Mouse (Mus musculus): Measurements from ENCODE around the gene Lgals3bp. TPM values are rescaled to one million over a fixed set of nuclear protein-coding genes. Genes with fewer than 3 reads are reported as not detected.
A peak's percentile ranks its signal among the peaks of the same experiment; 100 is the strongest.

Lgals3bp gene
- polyA plus RNA-seq, 1 experiment from 2014 or later: 7.3 TPM

- H3K9me3 ChIP-seq (ENCODE audit: control insufficient read depth, low read length): no peaks in the 10 kb centered on the region
- no peaks in the 10 kb centered on the region for H3K27me3 ChIP-seq (ENCODE audit: control insufficient read depth, insufficient read depth, low read depth, low read length)
- WGBS: 64% methylated on average over 5 of the region's 5 CpGs
- H3K36me3 ChIP-seq (ENCODE audit: control insufficient read depth, insufficient read depth, low read length): no peaks in the 10 kb centered on the region
- H3K4me1 ChIP-seq (replicated peaks; ENCODE audit: control insufficient read depth, insufficient read depth, low read length): peaks cover 47% of the 10 kb centered on the region
- H3K4me3 ChIP-seq (ENCODE audit: low read length): no peak overlapping the region
- ATAC-seq (ENCODE audit: low read depth): no peak
- H3K4me2 ChIP-seq (ENCODE audit: low read depth, low read length): no peak overlapping the region
- no peak overlapping the region for H3K9ac ChIP-seq (ENCODE audit: low read length)
- no peak overlapping the region for H3K27ac ChIP-seq (ENCODE audit: low read length)
Observed at GRCm38 (mm10) chr11:118426765-118427164, 24.9 kb upstream of the Lgals3bp start.

GRCm38 (mm10) chr11:118424621-118425335 lies 22.9 kb upstream of the Lgals3bp start:
- H3K4me3 ChIP-seq (ENCODE audit: low read length): no peak overlapping the region
- peaks cover 38% of the 10 kb centered on the region for H3K4me1 ChIP-seq (replicated peaks; ENCODE audit: control insufficient read depth, insufficient read depth, low read length)
- H3K27ac ChIP-seq (ENCODE audit: low read length): 0 out of 2 replicates have a peak overlapping the region, but pooled peaks have one; percentile 21
- 36% methylated on average over 13 of the region's 13 CpGs for WGBS
- no peaks in the 10 kb centered on the region for H3K36me3 ChIP-seq (ENCODE audit: control insufficient read depth, insufficient read depth, low read length)
- H3K9ac ChIP-seq (ENCODE audit: low read length): no peak overlapping the region
- H3K9me3 ChIP-seq (ENCODE audit: control insufficient read depth, low read length): no peaks in the 10 kb centered on the region
- no peak overlapping the region for H3K4me2 ChIP-seq (ENCODE audit: low read depth, low read length)
- no peak for ATAC-seq (ENCODE audit: low read depth)
- no peaks in the 10 kb centered on the region for H3K27me3 ChIP-seq (ENCODE audit: control insufficient read depth, insufficient read depth, low read depth, low read length)

GRCm38 (mm10) chr11:118423266-118423971 lies 21.5 kb upstream of the Lgals3bp start:
- Histone ChIP-seq H3K4me1 (replicated peaks; ENCODE audit: control insufficient read depth, insufficient read depth, low read length) (peaks cover 34% of the 10 kb centered on the region), H3K4me3 (ENCODE audit: low read length) (peak overlapping the region; percentile 26), H3K9me3 (ENCODE audit: control insufficient read depth, low read length) (no peaks in the 10 kb centered on the region), H3K36me3 (ENCODE audit: control insufficient read depth, insufficient read depth, low read length) (no peaks in the 10 kb centered on the region), H3K27ac (ENCODE audit: low read length) (peak overlapping the region; percentile 77), H3K9ac (ENCODE audit: low read length) (peak overlapping the region; percentile 66), H3K4me2 (ENCODE audit: low read depth, low read length) (peak overlapping the region; percentile 52), H3K27me3 (ENCODE audit: control insufficient read depth, insufficient read depth, low read depth, low read length) (no peaks in the 10 kb centered on the region)
- WGBS: 2% methylated on average over 18 of the region's 18 CpGs
- peak; percentile 35 for ATAC-seq (ENCODE audit: low read depth)

- Histone ChIP-seq H3K36me3 (ENCODE audit: control insufficient read depth, insufficient read depth, low read length) (peaks cover 1% of the 10 kb centered on the region), H3K27me3 (ENCODE audit: control insufficient read depth, insufficient read depth, low read depth, low read length) (no peaks in the 10 kb centered on the region), H3K27ac (ENCODE audit: low read length) (no peak overlapping the region), H3K9me3 (ENCODE audit: control insufficient read depth, low read length) (no peaks in the 10 kb centered on the region), H3K4me3 (ENCODE audit: low read length) (no peak overlapping the region), H3K9ac (ENCODE audit: low read length) (no peak overlapping the region), H3K4me1 (replicated peaks; ENCODE audit: control insufficient read depth, insufficient read depth, low read length) (peaks cover 33% of the 10 kb centered on the region), H3K4me2 (ENCODE audit: low read depth, low read length) (no peak overlapping the region)
- no peak for ATAC-seq (ENCODE audit: low read depth)
- WGBS: 62% methylated on average over 7 of the region's 7 CpGs
Observed at GRCm38 (mm10) chr11:118420261-118420660, 18.4 kb upstream of the Lgals3bp start.

GRCm38 (mm10) chr11:118418834-118419504 lies 17.1 kb upstream of the Lgals3bp start, which contains the start of gene Cant1:
TSS of gene Cant1 (minus strand) at chr11:118419086.
- peak; percentile 96 for ATAC-seq (ENCODE audit: low read depth)
- Histone ChIP-seq H3K4me1 (replicated peaks; ENCODE audit: control insufficient read depth, insufficient read depth, low read length) (peaks cover 21% of the 10 kb centered on the region), H3K4me3 (ENCODE audit: low read length) (peak within 1 kb of the TSS; percentile 88), H3K27ac (ENCODE audit: low read length) (peak within 1 kb of the TSS; percentile 82), H3K36me3 (ENCODE audit: control insufficient read depth, insufficient read depth, low read length) (peaks cover 2% of the 10 kb centered on the region), H3K9me3 (ENCODE audit: control insufficient read depth, low read length) (no peaks in the 10 kb centered on the region), H3K4me2 (ENCODE audit: low read depth, low read length) (peak within 1 kb of the TSS; percentile 87), H3K9ac (ENCODE audit: low read length) (peak within 1 kb of the TSS; percentile 99), H3K27me3 (ENCODE audit: control insufficient read depth, insufficient read depth, low read depth, low read length) (no peaks in the 10 kb centered on the region)
- WGBS: under 1% methylated on average over 30 of the region's 50 CpGs

GRCm38 (mm10) chr11:118418442-118418833 lies 16.5 kb upstream of the Lgals3bp start:
- ATAC-seq (ENCODE audit: low read depth): peak; percentile 23; the same call in 1 of the 2 replicates
- Histone ChIP-seq H3K36me3 (ENCODE audit: control insufficient read depth, insufficient read depth, low read length) (peaks cover 2% of the 10 kb centered on the region), H3K27ac (ENCODE audit: low read length) (peak overlapping the region; percentile 82), H3K4me1 (replicated peaks; ENCODE audit: control insufficient read depth, insufficient read depth, low read length) (peaks cover 16% of the 10 kb centered on the region), H3K4me2 (ENCODE audit: low read depth, low read length) (peak overlapping the region; percentile 87), H3K27me3 (ENCODE audit: control insufficient read depth, insufficient read depth, low read depth, low read length) (no peaks in the 10 kb centered on the region), H3K9ac (ENCODE audit: low read length) (peak overlapping the region; percentile 99), H3K4me3 (ENCODE audit: low read length) (peak overlapping the region; percentile 88), H3K9me3 (ENCODE audit: control insufficient read depth, low read length) (no peaks in the 10 kb centered on the region)
- 2% methylated on average over 12 of the region's 12 CpGs for WGBS

- Histone ChIP-seq H3K9me3 (ENCODE audit: control insufficient read depth, low read length) (no peaks in the 10 kb centered on the region), H3K4me3 (ENCODE audit: low read length) (no peak overlapping the region; the same call in 1 of the 2 replicates), H3K36me3 (ENCODE audit: control insufficient read depth, insufficient read depth, low read length) (peaks cover 2% of the 10 kb centered on the region), H3K9ac (ENCODE audit: low read length) (peak overlapping the region; percentile 99), H3K27me3 (ENCODE audit: control insufficient read depth, insufficient read depth, low read depth, low read length) (no peaks in the 10 kb centered on the region), H3K27ac (ENCODE audit: low read length) (no peak overlapping the region), H3K4me1 (replicated peaks; ENCODE audit: control insufficient read depth, insufficient read depth, low read length) (peaks cover 15% of the 10 kb centered on the region), H3K4me2 (ENCODE audit: low read depth, low read length) (peak overlapping the region; percentile 87; the same call in 1 of the 2 replicates)
- WGBS: 93% methylated on average over 9 of the region's 9 CpGs
- no peak for ATAC-seq (ENCODE audit: low read depth)
Observed at GRCm38 (mm10) chr11:118417496-118417895, 15.6 kb upstream of the Lgals3bp start.

- Histone ChIP-seq H3K27ac (ENCODE audit: low read length) (no peak overlapping the region), H3K36me3 (ENCODE audit: control insufficient read depth, insufficient read depth, low read length) (peaks cover 6% of the 10 kb centered on the region), H3K4me1 (replicated peaks; ENCODE audit: control insufficient read depth, insufficient read depth, low read length) (peaks cover 15% of the 10 kb centered on the region), H3K4me3 (ENCODE audit: low read length) (no peak overlapping the region), H3K9me3 (ENCODE audit: control insufficient read depth, low read length) (no peaks in the 10 kb centered on the region), H3K27me3 (ENCODE audit: control insufficient read depth, insufficient read depth, low read depth, low read length) (no peaks in the 10 kb centered on the region), H3K9ac (ENCODE audit: low read length) (no peak overlapping the region), H3K4me2 (ENCODE audit: low read depth, low read length) (no peak overlapping the region)
- no peak for ATAC-seq (ENCODE audit: low read depth)
- WGBS: 84% methylated on average over 7 of the region's 7 CpGs
Observed at GRCm38 (mm10) chr11:118416046-118416445, 14.2 kb upstream of the Lgals3bp start.

GRCm38 (mm10) chr11:118415630-118416029 lies 13.7 kb upstream of the Lgals3bp start:
- peaks cover 15% of the 10 kb centered on the region for H3K4me1 ChIP-seq (replicated peaks; ENCODE audit: control insufficient read depth, insufficient read depth, low read length)
- H3K9me3 ChIP-seq (ENCODE audit: control insufficient read depth, low read length): no peaks in the 10 kb centered on the region
- WGBS: 79% methylated on average over 6 of the region's 6 CpGs
- no peak overlapping the region for H3K27ac ChIP-seq (ENCODE audit: low read length)
- H3K4me2 ChIP-seq (ENCODE audit: low read depth, low read length): no peak overlapping the region
- H3K9ac ChIP-seq (ENCODE audit: low read length): no peak overlapping the region
- H3K27me3 ChIP-seq (ENCODE audit: control insufficient read depth, insufficient read depth, low read depth, low read length): no peaks in the 10 kb centered on the region
- peaks cover 11% of the 10 kb centered on the region for H3K36me3 ChIP-seq (ENCODE audit: control insufficient read depth, insufficient read depth, low read length)
- no peak for ATAC-seq (ENCODE audit: low read depth)
- no peak overlapping the region for H3K4me3 ChIP-seq (ENCODE audit: low read length)

All from lung, embryonic 16.5 days (tissue).